Mouse (Mus musculus) induced T-regulatory cell, adult 2 months (primary cell): ENCODE data around the gene Arhgap15.

ENCODE experiments used
- DNase-seq: peaks from one replicate; pipeline ENCODE4 v3.0.0-alpha.2; 2012; ENCODE audit warnings: low read depth

Arhgap15 gene

GRCm38 (mm10) chr2:43931687-43932086 lies 183.1 kb downstream of the Arhgap15 start:
- no peak for DNase-seq

DNA sequence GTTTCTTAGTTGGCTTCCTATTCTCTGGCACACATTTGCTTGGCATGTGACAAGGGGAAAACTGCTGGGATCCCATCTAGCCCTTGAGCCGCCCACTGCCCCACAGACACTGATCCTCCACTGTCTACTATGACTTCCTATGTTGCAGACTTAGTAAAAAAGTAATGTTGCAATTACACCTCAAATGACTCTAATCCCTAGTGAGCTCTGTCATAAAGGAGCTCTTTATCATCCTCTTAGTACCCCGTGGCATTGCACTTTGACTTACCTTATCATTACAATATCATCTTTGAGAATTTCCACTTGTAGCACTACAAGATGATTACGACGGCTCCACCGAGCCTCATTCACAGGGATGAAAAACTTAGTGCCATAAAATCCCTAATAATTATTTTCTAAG lies 190.6 kb downstream of the Arhgap15 start:
- DNase-seq, result no peak

DNA sequence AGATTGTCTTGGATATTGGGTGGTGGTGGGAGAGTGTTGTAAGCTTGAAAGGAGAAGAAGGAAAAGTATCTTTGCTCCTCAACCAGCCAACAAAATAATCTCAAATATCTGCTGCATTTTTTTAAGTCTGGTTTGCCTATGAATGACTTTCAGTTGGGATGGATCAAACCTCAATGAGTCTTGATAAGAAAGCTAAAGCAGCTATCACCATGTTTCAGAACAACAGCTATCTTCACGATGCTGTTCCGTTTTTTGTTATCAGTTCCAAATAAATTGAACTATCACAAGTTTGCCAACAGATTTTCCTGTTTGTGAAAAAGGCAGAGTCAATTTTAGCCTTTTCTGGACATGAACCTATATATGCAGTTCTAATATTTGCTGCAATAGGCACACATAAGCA lies 197.1 kb downstream of the Arhgap15 start:
- no peak for DNase-seq

DNA sequence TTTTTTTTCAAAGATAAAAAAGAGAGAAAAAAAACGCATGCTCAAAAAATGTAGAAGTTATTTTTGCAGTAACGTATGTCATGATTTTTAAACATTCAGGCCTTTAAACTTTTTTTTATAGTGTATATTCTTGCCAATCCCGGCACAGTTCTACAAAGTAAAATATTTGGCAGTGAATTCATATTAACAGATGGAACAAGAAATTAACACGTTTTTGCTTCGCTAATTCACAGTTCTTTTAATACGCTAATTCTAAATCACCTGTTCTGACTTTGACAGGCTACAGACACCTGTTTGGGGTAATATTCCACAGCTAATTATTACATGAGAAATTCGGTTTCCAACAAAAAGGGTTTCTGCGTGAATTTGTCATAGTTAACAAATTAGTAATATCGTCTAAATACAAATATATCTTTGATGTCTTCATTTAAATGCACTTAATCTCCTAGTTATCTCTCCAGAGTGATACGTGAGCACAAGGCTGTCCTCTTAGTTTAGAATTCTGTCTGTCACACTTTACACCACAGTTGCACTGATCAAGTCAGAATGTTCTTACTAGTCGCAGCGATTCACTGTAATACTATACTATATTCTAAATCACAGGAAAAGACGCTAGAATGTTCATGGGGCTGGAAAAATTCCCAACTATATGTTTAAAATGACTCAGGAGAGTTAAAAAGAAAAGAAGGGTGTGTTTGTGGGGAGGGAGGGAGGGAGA lies 201.3 kb downstream of the Arhgap15 start:
- no peak for DNase-seq

- no peak for DNase-seq
Observed at GRCm38 (mm10) chr2:43950741-43951140, 202.1 kb downstream of the Arhgap15 start.

- DNase-seq, result no peak
Observed at GRCm38 (mm10) chr2:43959189-43959588, 210.6 kb downstream of the Arhgap15 start.

- DNase-seq, result no peak
Observed at GRCm38 (mm10) chr2:43962466-43962865, 213.8 kb downstream of the Arhgap15 start.

DNA sequence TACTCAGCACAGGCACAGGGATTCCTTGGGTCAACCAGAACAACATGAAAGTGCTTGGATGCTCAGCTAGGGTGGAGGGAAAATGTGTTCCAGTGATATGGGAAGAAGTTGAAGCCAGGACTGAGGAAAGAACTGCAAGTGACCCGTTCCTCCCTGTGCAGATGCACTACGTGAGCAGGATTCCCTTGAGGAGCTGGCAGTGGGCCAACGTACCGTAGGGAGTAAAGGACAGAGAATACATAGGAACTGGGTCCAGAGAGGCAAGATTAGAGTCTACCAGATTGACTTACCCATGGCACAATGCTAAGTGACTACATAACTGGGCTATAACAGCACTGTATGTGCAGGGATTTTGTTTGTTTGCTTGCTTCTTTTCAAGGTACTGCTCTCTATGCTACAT lies 220.0 kb downstream of the Arhgap15 start:
- no peak for DNase-seq

DNA sequence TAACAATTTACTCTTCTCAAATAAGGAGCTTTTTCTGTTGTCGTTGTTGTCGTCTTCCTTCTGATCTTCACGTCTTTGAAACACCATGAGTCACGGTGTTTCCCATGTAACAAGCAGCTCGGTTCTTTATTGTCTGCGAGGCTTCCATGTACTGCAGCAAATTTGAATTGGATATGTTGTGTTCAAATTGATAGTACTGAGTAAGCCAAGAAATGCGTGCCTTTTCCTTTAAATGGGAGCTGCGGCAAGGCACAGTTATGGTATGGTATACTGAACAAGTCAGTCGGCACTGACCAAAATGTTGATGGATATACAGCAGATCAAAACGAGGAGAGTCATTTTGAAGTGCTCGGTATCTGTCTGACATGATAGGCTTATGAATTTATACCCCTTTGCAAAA lies 229.1 kb downstream of the Arhgap15 start:
- DNase-seq, result no peak

GRCm38 (mm10) chr2:43978177-43979013 lies 229.8 kb downstream of the Arhgap15 start:
- DNase-seq, result no peak

DNA sequence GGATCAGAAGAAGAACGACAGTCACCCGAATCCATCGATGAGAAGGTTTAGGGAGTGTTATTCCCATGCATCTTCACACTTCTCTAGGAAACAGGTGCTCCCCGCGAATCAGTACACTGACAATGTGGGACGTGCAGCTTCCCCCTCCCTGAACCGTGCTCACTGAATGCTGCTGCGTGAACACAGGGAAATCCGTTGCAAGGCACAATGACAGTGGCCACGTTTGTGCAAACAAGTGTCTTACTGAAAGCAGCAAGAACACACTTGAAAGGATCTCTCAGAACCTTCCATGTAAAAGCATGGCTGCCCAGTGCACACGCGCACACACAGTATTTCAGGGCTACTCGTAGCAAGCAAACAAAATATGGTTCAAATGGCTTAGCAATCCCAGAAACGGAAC lies 237.4 kb downstream of the Arhgap15 start:
- DNase-seq, result no peak

DNA sequence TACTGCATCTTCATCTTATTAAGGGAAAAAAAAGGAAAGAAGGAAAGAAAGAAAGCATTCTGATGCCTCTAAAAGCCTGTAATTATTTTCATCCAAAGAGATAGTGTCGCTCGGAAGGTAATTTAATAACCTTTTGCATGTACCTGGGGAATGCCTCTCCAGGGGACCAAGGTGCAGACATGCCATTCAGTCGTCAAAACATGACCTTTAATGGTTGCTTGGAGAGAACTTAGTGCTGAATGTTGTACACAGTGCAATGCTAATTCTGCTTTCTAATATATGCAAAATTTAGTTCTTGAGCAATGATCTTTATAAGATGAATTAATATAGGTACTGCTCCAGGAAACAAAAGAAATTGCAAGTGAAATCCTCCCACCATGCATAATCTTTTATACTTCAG lies 239.3 kb downstream of the Arhgap15 start:
- DNase-seq, result no peak

DNA sequence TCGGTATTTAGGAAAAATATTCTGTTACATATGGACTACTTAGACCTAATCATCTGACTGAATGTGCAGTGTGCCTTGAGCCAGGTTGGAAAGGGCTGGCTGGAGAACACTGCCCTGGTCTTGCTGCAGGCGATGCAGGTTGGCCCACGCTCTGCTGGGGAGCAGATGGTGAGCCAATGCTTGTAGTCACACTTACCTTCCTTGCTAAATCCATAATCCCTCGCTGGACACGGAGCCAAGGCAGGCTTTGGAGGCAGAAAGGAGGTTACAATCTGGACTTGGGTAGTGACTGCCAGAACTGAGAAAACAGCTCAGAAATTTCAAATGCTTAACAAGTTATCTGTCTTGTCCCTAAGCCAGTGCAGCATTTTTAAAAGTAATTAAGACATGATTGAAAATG lies 241.2 kb downstream of the Arhgap15 start:
- no peak for DNase-seq

GRCm38 (mm10) chr2:43992510-43992909 lies 243.9 kb downstream of the Arhgap15 start:
- peak; percentile 45 for DNase-seq

DNA sequence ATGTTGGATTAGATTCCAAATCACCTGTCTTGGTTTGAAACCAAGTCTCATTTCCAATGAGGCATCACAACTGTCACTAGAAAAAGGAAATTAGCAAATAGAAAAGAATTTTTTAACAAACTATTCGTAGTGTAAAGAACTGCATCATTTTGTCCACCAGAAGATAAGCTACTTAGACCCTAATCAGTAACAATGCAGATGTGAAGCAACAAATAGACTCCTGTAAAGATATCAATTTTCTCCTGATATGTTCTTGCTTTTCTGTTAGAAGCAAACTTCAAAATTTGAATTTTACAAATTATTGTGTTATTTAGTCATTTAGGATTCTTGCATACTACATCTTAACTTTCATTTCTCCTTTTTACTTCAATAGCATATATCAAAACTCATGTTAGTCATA lies 253.8 kb downstream of the Arhgap15 start:
- DNase-seq, result no peak

GRCm38 (mm10) chr2:44010249-44010648 lies 261.6 kb downstream of the Arhgap15 start:
- no peak for DNase-seq

DNA sequence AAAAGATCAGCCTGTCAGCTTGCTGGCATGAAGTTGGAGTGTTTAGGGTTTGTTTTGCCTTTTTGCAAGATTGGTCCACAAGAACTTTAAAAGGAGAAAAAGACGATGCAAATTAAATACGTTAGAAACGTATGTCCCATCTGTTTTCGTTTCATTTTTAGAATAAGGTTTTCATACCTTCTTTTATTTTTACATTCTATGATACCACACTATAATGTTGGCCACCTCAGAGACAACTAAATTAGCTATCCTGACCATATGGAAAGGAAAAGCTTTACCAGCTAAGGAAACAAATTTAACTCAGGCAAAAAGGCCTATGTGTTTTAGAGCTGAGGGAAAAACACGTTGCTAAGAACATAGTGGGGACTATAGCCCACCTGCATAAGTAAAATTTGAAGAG lies 264.8 kb downstream of the Arhgap15 start:
- DNase-seq, result no peak

DNA sequence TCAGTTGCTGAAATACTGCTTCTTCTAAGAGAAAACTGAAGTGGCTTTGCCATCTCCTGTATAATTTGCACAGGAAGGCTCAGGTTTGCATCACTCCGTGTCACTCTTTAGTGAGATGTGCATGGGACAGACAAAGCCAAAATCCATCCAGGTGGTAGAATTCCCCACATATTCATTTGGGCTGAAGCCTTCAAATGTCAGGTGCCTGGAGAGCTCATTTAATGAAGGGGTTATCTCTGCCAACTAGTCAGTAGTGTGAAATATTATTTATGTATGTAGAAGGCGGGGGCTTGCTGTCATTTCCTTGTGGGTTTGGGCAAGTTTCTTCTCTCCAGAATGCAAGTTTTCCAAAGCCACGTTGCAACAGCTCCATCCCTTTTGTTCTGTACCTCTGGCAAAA lies 268.1 kb downstream of the Arhgap15 start:
- no peak for DNase-seq

- DNase-seq, result no peak
Observed at GRCm38 (mm10) chr2:44017405-44018026, 268.9 kb downstream of the Arhgap15 start.

DNA sequence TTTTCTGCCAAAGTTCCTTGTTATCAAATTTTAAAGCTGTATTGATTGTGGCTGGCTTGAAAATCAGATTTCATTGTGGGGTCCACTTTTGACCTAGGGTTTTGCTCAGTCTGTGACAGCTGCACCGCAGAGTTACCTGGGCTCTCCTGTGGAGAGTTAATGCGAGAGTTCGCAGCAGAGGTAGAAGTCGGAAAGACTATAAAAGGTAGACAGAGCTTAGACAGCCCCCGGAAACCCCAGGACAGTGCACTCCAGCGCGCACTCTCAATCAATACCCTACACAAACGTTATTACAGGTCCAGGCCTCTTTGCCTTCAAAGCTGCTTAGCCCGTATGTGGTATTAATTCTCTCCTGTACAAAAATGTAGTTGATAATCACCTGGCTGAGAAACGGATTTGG lies 269.4 kb downstream of the Arhgap15 start:
- DNase-seq, result no peak

DNA sequence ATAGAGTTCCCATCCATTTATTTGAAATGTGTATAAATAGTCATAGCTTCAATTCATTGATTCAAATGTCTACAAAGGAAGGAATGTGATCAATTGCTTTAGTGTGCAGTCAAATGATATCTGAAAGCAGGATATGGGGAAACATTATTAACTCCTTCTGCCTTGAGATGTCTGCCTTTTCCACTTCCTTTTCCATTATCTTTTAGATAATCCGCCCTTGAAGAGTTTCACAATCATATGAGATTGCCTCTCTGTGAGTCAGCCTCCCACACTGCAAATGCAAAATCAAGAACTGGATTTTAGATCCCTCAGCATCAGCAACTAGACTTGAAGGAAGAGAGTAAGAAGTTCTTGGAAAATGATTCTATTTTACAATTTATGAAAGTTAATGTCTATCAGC lies 276.1 kb downstream of the Arhgap15 start:
- no peak for DNase-seq

GRCm38 (mm10) chr2:44029035-44029715 lies 280.6 kb downstream of the Arhgap15 start:
- DNase-seq, result no peak
